Mouse (Mus musculus) brain, embryonic 18.5 days (tissue): ENCODE measurements at regions not wholly inside any gene's neighbourhood (a gene's known extent, or its start where the extent isn't known, plus 50 kb on each side); places are given as distances from the start of the nearest gene placed in this dataset.
A peak's percentile ranks its signal among the peaks of the same experiment; 100 is the strongest.

Experiments used
- DNase-seq: peaks from one replicate; pipeline ENCODE4 v3.0.0-alpha.2; 2012; ENCODE audit warnings: low read depth, low spot score

GRCm38 (mm10) chr17:45929591-45929990 lies 102.6 kb downstream of the Vegfa start:
- DNase-seq: no peak

- no peak for DNase-seq
Measured at GRCm38 (mm10) chr17:45928903-45929477, 103.2 kb downstream of the Vegfa start.

DNA sequence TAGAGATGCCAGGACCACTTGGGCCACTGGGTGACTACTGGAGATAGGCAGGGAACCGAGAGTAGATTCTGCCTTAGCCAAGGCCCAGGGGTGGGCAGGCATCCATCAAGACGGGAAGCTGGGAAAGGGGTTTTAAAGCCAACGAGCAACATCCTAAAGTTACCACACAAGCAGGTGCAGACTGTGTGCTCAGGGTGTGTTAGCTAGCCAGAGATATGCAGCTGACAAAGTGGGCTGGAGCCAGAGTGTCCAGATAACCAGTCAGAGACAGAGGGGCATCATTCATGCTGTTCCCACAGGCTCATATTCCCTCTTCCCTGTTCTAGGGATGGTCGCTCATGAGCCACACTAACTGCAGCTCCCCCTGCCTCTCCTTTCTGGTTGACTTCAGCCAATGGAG lies 104.2 kb downstream of the Vegfa start:
- DNase-seq: no peak

DNA sequence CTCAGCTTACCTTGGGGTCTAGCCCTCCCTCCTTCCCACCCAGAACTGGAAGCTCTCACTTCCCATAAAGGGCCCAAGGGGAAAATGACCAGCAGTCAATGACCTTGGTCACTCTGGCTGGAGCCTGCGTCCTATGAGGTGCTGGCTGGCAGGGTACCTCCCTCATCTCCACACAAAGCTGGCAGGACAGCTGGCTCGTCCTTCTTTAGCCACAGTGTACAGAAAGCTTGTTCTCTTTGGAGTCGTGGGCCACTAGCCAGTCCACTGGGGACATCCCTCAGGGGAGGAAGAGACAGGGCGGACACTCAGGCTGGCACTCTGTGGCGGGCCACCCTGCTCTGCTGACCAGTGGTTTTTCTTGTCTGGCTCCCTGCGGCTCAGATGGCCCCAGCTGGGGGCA lies 106.3 kb downstream of the Vegfa start:
- DNase-seq: no peak

GRCm38 (mm10) chr17:45924595-45924994 lies 107.6 kb downstream of the Vegfa start:
- no peak for DNase-seq

DNA sequence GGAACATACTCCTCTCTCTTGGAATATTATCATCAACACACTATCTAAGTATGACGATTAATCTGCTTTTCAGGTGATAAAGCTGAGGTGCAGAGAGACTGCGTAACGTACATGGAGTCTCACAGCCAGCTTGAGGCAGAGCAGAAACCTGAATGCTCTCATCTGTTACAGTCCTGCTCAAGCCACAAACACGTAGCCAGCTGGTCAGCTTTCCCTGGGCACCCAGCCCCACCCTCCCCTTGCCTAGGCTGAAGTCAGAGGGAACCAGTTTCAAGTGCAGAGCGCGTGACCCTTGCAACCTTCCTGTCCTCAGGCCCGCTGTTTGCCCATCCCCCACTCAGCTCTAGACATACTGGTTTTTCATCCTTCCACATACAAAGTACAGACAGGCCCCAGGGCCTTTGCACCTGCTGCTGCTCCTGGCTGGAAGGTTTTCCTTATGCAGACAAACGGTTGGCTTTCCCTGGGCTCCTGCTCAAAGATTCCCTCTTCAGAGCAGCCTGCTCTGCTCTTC lies 108.9 kb downstream of the Vegfa start:
- no peak for DNase-seq

- DNase-seq: no peak
Measured at GRCm38 (mm10) chr17:45917647-45918046, 114.5 kb downstream of the Vegfa start.

DNA sequence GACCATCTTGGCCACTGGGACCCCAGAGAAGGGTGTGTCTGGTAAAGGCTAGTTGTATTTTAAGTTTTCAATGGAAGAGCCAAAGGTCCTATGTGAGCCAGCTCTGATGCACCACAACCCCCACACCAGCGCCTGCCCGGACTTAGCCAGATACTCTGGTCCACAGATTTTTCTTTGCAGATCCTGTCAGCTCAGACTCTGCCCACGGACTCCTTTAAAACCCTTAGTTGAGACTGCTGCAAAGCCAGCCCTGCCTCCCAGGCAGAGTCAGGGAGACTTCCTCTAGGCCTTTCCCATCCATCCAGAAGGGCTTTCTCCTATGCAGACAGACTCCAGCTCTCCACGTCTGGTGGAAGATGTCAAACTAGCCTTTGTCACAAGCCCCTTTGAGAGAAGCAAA lies 115.2 kb downstream of the Vegfa start:
- no peak for DNase-seq

DNA sequence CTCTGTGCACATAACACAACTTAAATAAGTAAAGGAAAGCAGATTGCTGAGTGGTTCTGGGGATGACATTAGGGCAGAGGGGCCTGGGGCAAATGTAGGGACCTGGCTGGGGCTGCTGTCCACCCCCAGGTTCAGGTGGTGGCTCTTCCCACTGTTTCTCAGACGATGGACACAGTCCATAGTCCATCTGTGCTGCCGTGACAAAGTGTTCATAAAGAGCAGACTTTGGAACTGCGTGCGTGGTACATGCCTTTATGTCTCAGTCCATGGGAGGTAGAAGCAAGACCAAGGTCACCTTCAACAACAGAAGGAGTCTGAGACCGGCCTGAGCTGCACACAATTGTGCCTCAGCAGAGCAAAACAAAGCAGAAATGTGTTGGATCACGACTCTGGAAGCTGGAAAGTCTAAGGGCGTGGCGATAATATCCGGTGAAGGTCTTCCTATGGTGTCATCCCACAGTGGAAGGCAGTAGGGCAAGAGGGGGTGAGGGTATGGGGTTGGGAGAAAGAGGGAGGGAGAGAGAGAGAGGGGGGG lies 117.4 kb downstream of the Vegfa start:
- DNase-seq: no peak

DNA sequence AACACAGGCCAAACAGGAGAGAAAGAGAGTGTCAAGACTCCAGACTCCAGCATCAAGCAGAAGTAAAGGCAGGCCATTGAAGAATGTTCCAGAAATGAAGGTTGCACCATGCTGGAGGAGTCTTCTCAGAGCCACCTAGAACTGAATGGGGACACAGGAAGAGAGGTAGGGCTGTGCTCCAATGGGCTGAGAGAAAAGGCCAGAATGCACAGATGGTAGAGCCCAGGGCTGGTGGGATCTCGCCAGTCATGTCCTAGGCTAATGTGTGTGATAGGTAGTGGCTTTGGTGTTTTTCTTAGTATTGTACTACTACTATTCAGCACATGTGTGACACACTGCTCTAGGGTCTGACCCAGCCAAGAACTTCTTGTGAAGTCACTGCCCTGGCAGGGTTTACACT lies 117.9 kb downstream of the Vegfa start:
- DNase-seq: no peak

DNA sequence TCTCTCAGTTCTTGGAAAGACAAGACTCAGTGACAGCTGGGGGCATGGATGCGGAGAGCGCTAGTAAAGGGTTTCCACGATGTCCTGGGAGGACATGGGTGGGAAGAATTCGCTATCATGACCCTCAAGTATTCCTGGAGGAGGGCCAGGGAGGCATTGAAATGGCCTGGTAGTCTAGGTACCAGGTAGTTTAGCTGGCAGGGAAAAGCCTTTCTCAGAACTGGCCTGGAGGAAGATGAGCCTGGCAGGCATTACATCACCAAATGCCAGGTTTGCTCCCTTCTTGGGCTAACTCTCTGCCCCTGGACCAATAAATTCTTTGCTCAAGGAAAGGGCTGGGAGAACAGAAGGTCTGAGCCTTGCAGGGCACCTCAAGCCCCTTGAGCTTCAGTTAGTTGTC lies 118.5 kb downstream of the Vegfa start:
- DNase-seq: no peak

DNA sequence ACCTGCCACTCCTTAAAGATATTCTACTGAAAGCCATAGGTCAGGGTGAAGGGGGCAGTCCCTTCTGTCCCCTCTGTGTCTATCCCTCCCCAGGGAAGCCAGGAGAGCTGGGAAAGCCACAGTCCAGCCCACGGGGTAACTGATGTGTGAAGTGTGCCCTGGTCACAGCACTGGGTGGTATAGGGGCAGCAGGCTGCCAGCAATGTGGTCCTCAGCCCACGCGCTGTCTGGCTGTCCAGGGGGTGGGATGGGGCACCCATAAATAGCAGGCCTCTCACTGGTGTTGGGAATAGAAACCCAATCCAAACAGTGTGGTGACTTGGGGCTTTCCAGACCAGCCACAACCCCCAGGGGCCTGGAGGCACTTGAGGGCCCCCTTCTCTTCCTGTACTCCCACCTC lies 120.0 kb downstream of the Vegfa start:
- DNase-seq: no peak

DNA sequence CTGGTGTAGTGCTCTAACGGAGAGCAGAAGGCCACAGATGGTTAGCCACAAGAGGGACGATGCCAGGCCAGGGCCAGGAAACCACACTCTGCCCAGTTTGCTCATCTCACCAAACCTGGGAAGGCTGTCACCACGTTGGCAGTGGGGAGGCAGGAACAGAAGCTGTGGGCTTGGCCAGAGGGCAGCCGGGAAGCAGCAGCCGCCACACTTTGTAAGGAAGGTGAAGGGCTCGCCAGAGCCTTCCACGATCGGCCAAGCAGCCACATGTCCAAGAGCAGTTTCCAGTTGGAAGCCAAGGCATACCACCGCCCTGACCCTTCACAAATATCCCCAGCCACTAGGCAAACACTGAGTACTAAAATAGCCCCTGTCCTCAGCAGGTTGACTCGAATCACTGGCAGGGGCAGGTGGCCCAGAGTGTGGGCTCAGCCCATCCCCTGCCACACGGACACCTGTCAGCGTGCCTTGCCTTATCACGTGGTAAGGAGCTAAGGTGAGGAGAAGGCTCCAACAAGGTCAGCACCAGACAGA lies 120.9 kb downstream of the Vegfa start:
- no peak for DNase-seq

- DNase-seq: no peak
Measured at GRCm38 (mm10) chr17:45910245-45910644, 121.9 kb downstream of the Vegfa start.

- no peak for DNase-seq
Measured at GRCm38 (mm10) chr17:45907587-45907986, 124.6 kb downstream of the Vegfa start.

DNA sequence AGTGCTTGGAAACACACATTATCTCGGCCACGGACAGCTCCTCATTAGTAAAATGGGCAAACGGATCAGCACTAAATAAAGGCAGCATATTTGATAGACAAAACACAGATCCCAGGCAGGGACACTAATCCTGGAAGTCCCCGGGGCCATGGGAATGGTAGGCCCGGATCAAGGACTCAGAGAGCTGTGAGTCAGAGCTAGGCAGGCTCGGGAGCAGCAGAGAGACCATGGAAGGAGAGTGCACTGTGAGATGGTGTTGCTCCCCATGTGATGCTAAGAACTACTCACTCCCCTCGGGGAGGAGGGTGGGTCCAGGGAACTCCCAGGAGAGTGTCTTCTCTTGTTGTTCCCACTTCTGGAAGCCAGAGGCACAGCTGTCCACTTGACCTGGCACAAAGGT lies 126.6 kb downstream of the Vegfa start:
- no peak for DNase-seq

GRCm38 (mm10) chr17:45904251-45904650 lies 127.9 kb downstream of the Vegfa start:
- DNase-seq: peak; percentile 8

DNA sequence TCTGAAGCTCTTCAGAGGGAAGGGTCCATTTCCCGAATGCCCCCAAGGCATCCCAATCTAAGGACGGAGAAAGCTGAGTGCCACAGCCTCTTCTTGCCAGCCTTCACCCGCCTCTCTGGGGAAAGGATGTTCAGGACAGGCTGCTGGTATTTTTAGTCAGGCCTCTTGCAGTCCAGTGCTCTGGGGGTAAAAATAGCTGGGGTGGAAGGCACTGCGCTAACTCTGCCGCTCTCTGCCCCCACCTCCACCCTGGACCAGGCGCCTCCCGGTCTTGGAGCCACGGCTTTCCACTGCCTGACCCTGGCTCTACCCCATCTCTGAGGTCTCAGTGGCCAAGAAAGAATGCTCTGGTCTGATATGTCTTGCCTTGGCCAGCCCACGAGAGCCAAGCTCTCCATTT lies 128.9 kb downstream of the Vegfa start:
- no peak for DNase-seq

- DNase-seq: no peak
Measured at GRCm38 (mm10) chr17:45902668-45903067, 129.5 kb downstream of the Vegfa start.

GRCm38 (mm10) chr17:45896922-45897302 lies 135.3 kb downstream of the Vegfa start:
- DNase-seq: no peak

- DNase-seq: peak; percentile 26
Measured at GRCm38 (mm10) chr17:45896142-45896921, 135.8 kb downstream of the Vegfa start.

GRCm38 (mm10) chr17:45894166-45894565 lies 138.0 kb downstream of the Vegfa start:
- DNase-seq: no peak

GRCm38 (mm10) chr17:45893698-45894097 lies 138.5 kb downstream of the Vegfa start:
- no peak for DNase-seq
